Mouse (Mus musculus) left cerebral cortex, adult 9 months (tissue): Measurements from ENCODE around the gene Wbp11.
A peak's percentile ranks its signal among the peaks of the same experiment; 100 is the strongest.

Source experiments
- DNase-seq, 2 experiments: peaks; one replicate each; pipeline ENCODE4 v3.0.0; 2022; ENCODE audit warnings: low spot score in 2 of 2

The Wbp11 gene

DNA sequence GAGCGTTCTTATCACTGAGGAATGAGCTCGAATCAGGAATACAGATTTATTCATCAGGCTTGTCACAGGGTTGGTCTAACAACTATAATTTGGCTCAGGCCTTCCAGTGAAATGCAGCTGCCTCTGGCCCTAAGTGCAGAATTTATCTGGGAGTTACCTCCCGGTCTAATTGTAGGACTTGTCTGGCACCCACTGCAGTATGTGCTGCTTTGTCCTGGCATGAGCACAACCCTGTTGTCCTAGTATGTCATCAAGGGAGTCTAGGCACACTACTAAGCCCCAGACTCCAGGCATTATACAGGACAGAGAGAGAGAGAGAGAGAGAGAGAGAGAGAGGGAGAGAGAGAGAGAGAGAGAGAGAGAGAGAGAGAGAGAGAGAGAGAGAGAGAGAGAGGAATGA is 9.3 kb upstream of the Wbp11 start:
- DNase-seq = no peak

DNA sequence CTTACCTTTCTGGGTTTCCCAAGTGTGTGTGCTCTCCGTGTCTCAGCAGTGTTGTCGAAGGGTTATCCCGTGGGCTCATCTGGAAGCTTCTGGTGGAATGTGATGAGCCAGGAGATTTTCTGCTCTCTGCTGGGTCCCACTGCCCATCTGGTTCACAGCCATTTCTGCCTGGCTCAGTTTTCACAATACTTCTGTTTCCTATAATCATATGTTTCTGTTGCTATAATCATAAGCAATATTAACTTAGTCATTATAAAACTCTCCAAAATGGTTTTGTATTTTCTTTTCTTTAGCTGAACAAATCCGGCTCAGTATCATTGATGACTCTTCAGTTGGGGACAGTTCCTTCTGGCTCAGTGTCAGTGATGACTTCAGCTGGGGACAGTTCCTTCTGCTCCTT is 7.3 kb upstream of the Wbp11 start, which contains the start of gene Smco3:
TSS of gene Smco3 (minus strand) at position 101 of the 400 bp plus-strand sequence.
- DNase-seq = no peak

DNA sequence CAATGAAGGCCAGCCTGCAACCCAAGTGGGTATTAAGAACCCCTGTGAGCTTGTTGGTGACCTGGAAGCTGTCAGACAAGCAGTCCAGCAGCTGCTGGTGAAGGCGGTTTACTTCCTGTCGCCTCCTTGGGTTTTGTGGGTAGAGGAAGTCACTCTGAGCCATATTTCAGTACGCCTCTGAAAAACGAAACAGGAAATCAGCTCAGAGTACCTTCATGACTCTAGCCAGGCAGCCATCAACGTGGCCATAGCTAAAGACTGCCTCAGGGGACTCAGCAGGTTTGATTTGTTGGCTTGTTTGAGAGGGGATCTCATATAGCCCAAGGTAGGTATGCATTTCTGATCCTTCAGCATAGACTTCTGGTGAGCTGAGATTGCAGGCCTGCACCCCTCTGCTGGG is 3.7 kb upstream of the Wbp11 start:
- no peak for DNase-seq

DNA sequence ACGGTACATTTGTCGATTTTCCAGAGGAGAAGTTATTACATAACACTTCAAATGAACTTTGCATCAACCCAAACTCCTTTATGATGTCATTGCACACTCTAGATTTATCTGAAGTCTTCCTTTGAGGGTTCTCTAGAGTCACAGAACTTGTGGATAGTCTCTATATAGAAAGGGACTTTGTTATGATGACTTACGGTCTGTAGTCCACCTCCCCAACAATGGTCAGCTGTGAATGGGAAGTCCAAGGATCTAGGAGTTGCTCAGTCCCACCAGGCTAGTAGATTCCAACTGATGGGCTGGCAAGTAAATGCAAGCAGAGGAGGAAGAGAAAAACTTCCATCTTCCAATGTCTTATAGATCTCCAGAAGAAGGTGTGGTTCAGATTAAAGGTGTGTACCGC is 648 bp upstream of the Wbp11 start:
- DNase-seq = no peak

DNA sequence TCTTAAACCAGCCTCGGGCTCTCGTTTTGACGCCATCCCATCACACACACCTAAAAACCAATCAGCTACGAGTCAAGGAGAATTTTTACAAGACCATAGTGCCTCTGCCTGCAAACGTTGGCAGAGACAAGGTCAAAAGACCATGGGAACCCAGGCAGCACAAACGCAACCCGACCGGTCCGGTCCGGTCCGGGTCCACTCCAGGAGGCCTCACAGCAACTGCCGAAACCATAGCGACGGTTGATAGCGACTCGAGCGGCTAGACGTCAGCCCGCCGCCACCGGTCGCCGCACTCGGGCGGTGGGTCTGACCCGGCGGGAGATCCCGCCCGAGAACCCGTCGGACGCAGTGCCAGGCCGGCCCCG is 535 bp downstream of the Wbp11 start, which contains the start of gene BC049715:
TSS of gene BC049715 (plus strand) at position 111 of the 365 bp plus-strand sequence.
- no peak for DNase-seq

DNA sequence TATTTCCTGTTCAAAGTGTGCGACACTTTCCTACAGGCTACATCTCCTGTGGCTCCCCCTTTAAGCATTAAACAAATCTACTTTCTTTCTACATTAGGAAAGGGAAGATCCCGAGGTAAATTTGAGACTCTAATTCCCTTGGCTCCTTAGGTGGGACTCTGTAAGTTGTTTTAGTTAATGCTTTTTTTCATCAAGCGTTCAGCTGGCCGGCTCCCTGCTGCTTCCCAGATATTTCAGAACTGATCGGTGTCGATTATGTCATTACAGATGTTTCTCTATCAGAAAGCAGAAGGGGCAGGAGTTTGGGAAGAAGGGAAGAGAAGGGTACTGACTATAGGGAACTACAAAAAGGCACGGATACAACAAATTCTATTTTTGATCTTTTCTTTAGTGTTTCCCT is 917 bp downstream of the Wbp11 start:
- no peak for DNase-seq

DNA sequence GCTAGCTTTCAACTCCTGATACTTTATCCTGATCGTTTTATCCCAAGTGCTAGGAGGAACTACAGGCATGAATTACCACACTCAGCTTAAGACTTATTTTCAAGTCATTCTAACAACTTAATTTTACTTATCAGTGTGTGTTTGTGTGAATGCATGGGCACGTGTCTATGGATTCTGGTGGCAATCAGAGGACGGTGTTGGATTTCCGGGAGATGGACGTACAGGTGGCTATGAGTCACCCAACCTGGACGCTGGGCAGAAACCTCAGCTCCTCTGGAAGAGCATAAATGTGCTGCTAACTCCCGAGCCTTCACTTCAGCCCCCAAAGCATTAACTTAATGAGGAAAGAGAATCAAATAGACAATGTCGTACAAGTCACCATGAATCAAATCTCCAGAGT is 3.0 kb downstream of the Wbp11 start:
- no peak for DNase-seq

DNA sequence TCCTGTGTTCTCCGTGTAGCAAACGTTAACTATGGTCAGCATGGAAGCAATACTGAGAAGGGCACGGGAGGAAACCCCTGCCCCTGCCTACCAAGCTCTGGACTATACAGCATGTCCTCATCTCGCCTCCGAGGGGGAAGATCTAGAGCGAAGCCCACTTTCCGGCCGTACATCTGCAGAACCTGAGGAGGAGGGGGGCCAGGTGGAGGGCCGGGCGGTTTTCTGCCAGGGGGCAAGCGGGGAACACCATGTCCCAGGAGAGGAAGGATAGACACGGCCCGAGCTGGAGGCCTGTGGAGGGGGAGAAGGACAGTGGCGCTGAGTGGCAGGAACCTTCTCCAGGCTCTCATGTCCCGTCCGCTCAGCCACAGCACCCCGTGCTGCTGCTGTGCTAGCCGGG is 6.9 kb downstream of the Wbp11 start:
- no peak for DNase-seq

DNA sequence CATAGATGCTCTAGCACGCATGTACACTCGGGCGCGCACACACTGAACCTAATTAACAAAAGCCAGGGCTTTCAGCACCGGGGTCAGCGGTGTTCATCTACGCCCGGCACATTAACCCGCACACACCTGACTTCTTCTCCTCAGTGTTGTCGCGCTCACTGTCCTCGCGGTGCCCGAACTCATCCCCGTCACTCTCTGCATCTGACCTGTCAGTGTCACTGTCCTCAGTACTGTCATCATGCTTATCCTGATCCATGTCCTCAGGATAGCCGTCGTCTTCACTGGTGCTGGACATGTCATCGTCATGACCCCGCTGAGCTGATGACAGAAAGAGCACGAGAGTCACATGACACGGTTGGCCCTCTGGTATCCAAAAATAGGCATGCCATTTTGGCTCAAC is 7.7 kb downstream of the Wbp11 start:
- no peak for DNase-seq

DNA sequence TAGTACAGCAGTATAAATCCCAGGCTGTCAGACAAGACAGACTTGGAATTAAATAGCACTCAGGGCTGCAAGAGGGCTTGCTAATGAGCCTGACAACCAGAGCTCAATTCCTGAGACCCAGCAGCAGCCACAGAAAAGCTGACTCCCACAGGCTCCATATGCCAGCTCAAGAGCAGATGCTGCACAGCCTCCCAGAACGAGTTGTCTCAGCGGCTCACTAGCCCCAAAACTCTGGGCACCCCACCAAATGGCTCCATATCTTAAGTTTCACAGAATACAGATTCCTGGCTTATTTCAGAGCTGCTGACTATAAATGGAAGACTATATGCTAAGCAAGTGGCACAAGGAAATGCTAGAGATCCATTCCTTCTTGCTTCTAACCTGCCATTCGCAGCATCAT is 10.5 kb downstream of the Wbp11 start:
- DNase-seq = peak; percentile 79 to 92

DNA sequence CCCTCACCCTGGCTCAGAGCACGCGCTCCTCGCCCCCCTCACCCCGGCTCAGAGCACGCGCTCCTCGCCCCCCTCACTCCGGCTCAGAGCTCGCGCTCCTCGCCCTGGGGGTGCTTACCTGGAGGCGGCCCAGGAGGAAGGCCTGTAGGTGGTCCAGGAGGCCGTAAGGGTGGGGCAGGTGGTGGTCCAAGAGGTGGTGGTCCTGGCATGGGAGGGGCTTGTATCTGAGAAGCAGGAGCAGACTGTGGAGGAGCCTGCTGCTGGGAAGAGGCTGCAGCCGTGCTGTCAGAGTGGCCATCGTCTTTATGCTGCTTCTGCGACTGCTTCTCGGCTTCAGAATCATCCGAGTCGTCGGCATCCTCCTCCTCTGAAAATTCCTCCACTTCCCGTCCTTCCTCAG is 11.2 kb downstream of the Wbp11 start:
- DNase-seq = no peak

DNA sequence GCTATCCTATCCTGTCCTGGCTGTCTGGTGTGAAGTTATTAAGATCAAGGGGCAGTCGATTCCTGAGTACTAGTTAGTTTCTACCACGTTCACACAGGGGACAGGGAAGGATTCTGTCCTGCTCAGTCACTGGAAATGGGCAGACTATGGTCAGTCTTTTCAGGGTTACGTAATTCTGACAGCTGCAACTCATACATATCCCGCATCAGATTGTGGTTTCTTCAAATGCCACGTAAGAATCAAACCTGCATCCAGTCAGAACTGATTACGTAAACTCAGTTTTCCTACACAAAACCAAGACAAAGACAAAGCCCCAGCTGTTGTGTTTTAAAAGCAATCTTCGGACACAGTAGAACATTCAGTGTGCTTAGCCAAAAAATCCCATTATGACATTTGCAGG is 12.7 kb downstream of the Wbp11 start:
- no peak for DNase-seq

DNA sequence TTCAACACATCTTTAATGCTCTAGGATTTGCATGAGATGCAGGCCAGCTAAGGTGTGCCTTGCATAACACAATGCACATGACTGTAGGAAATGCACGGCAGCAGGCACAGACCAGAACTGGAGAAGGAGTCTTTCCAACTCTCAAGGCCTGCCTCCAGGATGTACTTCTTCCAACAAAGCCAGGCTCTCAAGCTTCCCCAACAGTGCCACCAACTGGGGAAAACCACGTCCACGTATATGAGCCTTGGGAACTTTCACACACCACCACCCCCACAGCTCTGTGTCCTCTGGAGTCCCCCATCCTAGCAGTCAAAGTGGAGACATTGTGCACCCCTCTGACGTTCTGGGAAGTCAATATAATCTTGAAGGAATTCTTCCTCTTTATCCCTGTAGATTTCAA is 14.9 kb downstream of the Wbp11 start:
- DNase-seq = no peak

DNA sequence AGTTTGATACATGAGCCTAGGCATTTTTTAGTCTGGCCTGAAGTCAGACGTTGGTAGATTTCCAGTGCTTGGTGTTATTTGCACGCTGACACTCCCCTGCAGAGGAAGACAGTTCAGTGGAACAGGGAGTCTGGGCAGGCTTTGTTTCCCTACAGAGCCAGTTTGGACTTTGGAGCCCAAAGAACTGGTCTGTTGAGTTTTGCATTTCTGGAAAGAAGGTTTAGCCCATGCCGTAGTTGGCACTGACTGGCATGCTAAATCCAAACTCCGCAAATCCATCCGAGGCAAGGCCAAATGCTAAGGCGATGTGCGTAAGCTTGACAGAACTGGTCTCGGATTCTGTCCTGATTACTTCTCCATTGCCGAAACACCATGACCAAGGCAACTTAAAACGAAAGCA is 16.8 kb downstream of the Wbp11 start:
- DNase-seq = no peak

DNA sequence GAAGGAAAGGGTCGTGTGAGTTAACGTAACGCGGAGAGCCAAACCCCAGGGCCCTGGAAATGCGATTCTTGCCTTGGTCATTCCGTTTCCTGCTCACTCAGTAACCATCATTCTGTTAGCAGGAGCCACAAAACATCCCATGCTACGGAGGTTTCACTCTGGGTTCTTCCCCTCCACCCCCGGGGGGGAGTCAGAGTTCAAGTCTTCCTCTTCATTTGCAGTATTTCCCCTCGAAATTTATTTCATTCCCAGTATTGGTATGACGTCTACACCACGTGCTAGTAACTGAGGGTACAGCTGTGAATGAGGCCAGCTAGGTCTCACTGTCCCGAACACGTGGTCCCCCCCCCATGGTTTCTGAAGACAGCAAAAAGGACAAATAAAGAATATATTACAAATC is 18.4 kb downstream of the Wbp11 start:
- no peak for DNase-seq

DNA sequence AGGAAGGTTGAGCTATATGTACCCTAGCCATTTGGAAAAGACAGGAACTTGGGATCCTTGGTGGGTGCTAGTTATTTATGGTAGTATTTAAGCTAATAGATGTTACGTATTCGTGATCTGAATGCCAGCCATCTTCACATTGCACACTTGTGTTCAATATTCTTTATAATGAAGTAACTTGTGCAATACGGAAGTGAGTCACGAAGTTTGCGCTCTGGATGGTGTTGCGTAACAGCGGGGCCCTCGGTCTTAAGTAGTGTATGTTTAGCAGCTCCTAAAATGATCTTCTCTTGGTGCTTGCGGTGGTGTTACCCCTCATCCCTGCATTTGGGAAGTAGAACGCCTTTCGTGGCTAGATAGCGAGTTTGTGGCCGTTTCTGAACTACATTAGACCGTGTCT is 19.0 kb downstream of the Wbp11 start:
- DNase-seq = no peak

DNA sequence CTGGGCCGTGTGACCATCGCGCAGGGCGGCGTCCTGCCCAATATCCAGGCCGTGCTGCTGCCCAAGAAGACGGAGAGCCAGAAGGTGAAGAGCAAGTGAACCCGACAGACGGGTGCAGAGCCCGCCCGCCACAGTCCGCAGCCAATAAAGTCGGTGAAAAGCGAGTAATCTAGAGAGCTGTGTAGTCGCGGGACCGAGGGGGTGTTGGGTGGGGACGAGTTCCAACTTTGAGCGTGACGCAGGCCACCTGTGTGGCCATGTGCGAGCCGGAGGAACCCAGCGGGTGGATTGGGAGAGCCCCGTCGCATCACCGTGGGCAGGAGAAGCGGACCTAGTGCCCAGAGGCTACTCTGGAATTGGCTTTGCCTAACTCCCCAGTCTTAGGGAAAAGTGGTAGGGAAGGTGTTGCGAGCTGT is 19.4 kb downstream of the Wbp11 start:
- peak in 1 of 2 experiments; percentile 59 for DNase-seq

DNA sequence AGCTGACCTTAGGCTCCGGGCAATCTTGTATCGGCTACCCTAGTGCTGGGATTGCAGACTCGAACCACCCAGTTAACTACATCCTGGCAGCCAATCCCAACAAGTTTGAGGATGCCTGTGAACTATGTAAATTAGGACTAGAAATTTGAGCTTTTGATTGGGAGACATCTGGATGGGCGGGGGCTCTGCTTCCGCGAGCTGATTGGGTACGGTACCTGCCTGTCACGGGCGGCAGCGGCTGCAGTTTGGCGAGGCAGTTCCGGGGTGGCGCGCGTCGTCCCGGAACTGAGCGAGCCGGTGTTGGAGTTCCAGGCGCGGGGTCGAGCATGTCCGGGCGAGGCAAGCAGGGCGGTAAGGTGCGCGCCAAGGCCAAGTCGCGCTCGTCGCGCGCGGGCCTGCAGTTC is 20.0 kb downstream of the Wbp11 start, which contains the start of gene H2afj:
TSS of gene H2afj (plus strand) at position 231 of the 404 bp plus-strand sequence.
- peak; percentile 95 to 99 for DNase-seq

DNA sequence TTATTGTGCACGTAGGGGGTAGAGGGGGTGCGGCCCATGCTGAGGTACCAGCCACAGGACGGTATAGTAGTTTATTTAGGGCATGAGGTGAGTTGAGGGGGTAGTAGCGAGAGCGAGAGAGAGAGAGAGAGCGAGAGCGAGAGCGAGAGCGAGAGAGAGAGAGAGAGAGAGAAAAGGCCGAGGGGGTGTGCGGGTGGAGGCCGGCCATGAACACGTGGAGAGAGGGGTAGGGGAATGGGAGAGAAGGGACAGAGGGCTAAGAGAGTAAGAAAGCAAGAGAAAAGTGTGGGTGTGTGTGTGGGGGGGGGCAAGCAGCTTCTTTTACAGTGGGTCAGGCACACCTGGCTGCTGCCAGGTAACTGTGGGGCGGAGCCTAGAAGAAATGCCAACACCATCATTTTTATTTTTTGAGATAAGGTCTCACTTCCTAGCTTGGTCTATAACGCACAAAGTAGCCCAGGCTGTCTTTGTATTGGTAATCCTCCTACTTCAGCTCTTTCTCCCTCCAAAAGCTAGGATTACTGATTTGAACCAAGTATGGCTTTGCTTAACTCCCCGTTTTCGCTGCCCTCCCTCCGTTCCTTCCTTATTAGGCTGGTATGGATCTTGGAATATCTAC is 20.5 kb downstream of the Wbp11 start:
- DNase-seq = no peak

DNA sequence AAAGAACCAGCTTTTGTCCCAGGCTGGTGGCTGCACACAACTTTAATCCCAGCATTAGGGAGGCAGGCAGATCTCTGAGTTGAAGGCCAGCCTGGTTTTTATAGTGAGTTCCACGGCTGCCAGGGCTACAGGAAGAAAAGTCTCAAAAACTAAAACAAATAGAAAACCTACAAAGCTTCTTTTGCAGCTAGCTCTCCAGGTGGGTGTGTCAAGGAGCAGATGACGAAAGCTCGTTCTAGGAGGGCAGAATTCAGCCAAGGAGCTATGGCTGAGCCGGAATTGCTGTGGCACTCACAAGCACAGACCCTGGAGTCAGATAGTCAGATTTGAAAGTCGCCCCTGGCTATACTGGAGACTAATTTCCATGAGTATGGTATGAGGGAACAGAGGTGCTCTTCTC is 21.2 kb downstream of the Wbp11 start:
- DNase-seq = no peak

DNA sequence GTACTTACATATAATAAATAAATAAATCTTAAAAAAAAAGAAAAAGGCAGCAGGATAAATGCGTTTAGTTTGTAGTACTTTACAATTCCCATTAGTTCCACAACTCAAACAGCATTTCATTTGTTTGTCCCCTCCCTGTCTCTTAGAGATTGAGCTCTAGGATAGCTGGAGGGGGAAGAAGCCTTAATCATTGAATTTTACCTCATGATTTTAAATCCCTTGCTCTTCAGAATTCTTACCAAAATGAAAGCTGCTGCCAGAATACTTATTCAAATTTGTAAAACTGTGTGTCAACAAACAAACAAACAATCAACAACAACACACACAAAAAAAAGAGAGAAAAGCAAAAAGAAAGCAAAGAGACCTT is 22.6 kb downstream of the Wbp11 start:
- DNase-seq = no peak

DNA sequence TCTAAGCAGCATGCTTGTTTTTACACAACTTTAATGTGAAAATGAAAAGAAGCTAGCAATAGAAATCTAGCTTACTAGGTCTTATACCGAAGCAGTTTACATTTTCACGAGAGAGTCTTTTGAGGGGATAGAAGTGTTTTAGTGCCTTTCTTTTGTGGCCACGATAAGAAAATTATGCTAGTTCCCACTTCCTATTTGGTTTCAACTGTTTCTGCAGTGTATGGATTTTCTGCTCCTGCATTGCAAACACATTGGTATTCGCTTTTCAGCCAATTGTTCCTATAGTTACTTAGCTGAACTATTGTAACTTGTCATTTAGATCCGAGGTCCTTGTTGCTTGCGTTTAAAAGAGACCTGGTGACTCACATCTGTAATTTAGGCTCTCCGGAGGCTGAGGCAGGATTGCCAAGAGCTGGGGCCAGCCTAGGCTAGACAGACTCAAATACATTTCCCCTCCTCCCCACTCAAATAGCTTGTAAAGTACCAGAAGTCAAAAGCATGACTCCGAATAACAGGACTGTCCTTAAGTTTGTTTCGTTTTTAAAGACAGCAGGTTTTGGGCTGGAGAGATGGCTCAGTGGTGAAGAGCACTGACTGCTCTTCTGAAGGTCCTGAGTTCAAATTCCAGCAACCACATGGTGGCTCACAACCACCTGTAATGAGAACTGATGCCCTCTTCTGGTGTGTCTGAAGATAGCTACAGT is 23.2 kb downstream of the Wbp11 start:
- no peak for DNase-seq

DNA sequence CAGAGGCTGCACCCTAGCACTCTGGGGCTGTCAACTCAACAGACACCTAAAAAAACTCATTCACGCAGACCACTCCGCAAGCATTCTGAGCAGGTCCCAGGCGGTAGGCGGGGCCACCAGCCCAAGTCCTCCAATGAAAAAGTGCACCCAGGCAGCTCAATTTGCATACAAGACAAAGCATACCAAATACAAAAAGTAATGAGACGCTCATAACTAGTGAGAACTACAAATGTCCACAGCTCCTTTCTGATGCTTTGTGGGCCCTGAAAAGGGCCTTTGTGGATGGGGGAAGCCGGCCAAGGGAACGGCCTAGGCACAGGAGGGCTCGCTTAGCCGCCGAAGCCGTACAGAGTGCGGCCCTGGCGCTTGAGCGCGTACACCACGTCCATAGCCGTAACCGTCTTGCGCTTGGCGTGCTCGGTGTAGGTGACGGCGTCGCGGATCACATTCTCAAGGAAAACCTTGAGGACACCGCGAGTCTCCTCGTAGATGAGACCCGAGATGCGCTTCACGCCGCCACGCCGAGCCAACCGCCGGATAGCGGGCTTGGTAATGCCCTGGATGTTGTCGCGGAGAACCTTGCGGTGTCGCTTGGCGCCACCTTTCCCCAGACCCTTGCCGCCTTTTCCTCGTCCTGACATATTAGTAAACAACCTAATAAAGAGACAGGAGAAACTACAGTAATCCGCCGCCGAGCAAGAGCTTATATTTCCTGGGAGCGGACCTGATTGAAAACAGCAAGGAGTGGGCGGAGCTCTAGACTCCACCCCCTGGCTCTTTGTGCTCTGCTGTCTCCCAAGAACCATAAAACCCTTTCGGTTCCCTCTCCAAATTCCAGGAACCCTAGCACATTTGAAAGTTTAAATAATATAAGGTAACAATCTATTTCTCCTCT is 24.0 kb downstream of the Wbp11 start, which contains the start of gene Hist4h4:
TSS of gene Hist4h4 (minus strand) at position 677 of the 895 bp plus-strand sequence.
- peak; percentile 84 to 98 for DNase-seq
